8 mouse cellular contexts compared by ENCODE assay signal in the genomic region with DNA sequence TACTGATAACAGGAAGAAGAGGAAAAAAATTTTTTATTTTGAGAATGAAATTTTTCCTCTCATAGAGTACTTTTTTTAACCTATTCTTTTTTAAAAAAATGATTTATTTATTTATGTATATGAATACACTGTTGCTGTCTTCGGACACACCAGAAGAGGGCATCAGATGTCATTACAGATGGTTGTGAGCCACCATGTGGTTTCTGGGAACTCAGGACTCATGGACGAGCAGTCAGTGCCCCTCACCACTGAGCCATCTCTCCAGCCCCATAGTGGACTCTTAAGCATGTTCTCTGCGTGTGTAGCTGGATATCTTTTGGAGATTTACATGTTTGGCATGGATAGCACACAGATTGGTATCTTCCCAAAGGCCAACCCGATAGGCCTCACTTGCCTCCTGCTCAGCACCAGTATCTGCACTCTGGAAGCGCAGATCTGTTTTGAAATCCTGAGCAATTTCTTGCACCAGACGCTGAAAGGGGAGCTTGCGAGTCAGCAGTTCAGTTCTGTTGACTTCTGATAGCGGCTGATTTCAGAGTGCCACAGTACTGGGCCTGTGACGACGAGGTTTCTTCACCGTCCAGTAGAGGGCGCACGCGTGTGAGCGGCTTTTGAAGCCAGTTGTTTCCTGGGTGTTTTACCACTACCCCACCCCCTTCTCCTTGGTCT. TPM values are rescaled to one million over a fixed set of nuclear protein-coding genes. Genes with fewer than 3 reads are reported as not detected.
A peak's percentile ranks its signal among the peaks of the same experiment; 100 is the strongest.
DNase-seq lines count a peak whose midpoint lies in the region; TF ChIP-seq lines count a peak whose summit lies in the region.

No protein-coding gene starts in this region.

- H3K27me3 ChIP-seq in E14TG2a.4 (ENCODE audit: insufficient read depth, low read length): peaks cover 22% of the 10 kb centered on the region

- no peak overlapping the region for H3K4me3 ChIP-seq in E14TG2a.4 (replicated peaks; ENCODE audit: low read length)

- H3K9me3 ChIP-seq in E14TG2a.4 (ENCODE audit: low read length): no peaks in the 10 kb centered on the region

- peak; percentile 92 for DNase-seq in B cell, adult 2 months
- peak; percentile 93 for DNase-seq in c-Kit-positive CD71-negative TER-119-negative erythroid progenitor cells, embryonic 14.5 days (ENCODE audit: low read depth)
- DNase-seq in gastrocnemius, postnatal 36 days: peak; percentile 66 to 74
- peak; percentile 84 for DNase-seq in kidney, postnatal 14 days
- DNase-seq in lung, postnatal 10 days: peak; percentile 88
- DNase-seq in right cerebral cortex, postnatal 36 days (ENCODE audit: low spot score in 2 of 2): peak; percentile 52 to 54
- DNase-seq in yolk sac, embryonic 10.5 days (ENCODE audit: low spot score): peak; percentile 84

- intact Hi-C loops in gastrocnemius, postnatal 36 days (cut with DNase I): loop anchor here (10.0 kb wide), 1 partner anchor 203 kb away; no protein-coding TSS in a partner anchor

- peak; percentile 87 for TF ChIP-seq CTCF in E14TG2a.4 (conservative IDR thresholded peaks at IDR 0.05; ENCODE audit: low read length)

- peaks cover 51% of the 10 kb centered on the region for H3K4me1 ChIP-seq in E14TG2a.4 (replicated peaks; ENCODE audit: low read depth, low read length)

- H3K36me3 ChIP-seq in E14TG2a.4 (ENCODE audit: insufficient read depth, low read length): peaks cover 27% of the 10 kb centered on the region

RNA-seq across cellular contexts. Expression of a gene that starts 5.0 kb away (rescaled TPM):
- 10 to 100 TPM; 57.9 to 61.2 TPM for total RNA-seq in gastrocnemius, postnatal 36 days (2021)

RNA-seq across cellular contexts. Expression of a gene that starts 17.8 kb away (rescaled TPM):
- total RNA-seq in gastrocnemius, postnatal 36 days (2021): 1 to 10 TPM; 3.1 to 3.8 TPM
